Mouse (Mus musculus) retina, postnatal 1 day (tissue): ENCODE measurements around the gene Pard3.
"Not testable (repeated sequence)": the region's sequence is repeated elsewhere in the genome, so short reads cannot be mapped to it uniquely, and the experiment has no call there.

Experiments
- DNase-seq: peaks from one replicate; pipeline ENCODE4 v3.0.0-alpha.2; 2012

Gene Pard3

DNA sequence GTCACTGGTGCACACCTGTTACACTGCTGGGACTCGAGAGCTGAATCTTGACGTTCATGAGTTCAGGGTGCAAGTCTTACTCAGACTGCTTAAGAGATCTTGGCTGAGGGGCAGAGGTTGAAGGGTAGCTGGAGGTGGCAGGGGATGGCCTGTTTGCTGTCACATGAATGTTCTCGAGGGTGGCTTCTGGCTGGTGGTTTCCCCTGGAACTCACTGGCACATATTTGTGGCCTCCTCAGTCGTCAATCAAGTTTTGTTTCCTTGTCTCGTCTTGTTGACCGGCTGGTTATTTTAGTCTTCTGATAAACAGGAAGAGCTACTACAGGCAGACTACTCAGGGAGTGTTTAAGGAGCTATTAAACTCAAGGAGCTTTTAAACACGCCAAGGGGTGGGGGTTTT, 79.9 kb downstream of the Pard3 start:
- DNase-seq: no peak

- DNase-seq: no peak
These were observed 80.9 kb downstream of the Pard3 start for GRCm38 (mm10) chr8:127144562-127144961.

DNA sequence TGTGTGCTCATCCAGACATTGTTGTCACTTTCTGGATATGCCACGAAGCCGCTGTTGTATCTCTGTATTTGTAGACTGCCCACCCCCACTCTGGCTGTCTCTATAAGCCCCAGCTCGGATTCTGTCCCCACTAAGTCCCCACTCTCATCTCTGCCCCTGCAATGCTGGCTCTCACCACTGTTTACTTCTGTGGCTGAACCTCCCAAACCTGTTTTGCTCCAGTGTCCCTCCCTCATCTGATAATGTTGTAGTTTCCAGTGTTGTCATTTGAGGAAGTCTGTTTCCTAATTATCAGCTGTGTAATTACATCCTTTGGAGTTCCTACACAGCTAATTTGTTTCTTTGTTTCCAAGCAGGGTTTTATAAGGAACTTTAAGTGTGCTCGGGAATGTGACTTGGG, 81.4 kb downstream of the Pard3 start:
- no peak for DNase-seq

GRCm38 (mm10) chr8:127146055-127146454, 82.4 kb downstream of the Pard3 start:
- no peak for DNase-seq

DNA sequence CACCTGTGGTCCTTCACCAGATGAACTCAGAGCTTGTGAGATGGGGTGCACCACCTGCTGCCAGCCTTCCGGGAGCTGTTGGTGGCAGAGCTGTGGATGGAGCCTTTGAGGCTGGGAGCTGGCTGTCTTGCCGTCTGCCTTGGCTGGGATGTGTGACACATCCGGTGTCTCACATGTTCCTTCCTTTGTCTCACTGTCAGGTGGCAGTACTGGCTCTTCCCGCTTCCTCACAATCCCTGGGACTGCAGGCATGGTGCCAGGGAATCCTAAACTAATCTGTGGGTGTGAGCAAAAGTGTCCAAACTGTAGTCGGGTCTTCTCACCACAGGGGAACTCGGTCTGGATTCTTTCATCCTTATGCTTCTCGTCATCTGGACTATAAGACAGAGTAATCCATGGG, 85.1 kb downstream of the Pard3 start:
- DNase-seq: no peak

DNA sequence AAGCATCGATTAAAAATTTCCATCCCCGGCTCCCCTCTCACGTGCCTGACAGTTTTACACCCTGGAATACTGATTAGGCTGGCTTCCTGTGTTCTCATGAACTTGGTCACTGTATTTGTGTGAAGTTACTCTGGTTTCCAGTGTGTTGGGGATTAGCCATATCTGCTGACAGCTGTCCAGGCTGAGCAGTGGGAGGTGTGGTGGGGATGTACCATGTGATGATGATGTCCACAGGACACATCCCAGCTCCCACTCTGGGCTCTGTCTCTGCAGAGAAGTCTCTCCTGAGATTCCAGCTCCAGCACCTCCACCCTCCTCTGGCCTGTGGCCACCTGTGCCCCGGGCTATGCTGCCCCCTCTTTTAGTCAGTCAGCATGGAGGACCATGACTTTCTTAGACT, 87.0 kb downstream of the Pard3 start:
- DNase-seq: no peak

DNA sequence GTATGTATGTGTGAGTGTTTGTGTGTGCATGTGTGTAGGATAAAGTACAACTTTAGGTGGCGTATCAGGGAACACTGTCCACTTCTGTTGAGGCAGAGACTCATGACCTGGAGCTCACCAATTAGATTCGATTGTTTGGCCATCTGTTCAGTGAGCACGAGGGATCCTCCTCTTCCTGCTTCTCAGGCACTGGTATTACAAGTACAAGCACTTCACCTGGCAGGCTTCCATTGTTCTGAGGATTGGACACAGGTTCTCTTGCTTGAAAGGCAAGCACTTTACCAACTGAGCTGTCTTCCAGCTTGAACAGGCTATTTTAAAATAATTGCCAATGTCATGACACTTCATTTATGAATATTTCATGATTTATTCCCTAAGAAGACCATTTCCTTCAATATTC, 88.0 kb downstream of the Pard3 start:
- peak; percentile 19 for DNase-seq

DNA sequence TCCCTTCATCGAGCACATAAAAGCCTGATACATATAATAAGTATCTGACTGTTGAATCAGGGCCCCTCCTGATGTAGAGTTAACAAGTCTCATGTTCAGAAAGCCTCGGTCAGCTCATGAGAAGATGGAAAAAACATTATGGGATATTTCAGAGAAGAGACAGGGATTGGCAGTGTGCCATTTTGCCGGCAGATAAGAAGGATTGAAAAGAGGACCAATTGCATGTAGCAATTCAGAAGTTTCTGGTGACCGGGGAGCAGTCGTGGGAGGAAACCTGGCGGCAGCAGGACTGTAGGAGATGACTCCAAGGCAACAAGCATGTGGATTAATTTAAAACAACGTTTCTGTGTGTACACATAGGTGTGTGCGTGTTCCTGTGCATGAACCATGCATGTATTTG, 93.4 kb downstream of the Pard3 start:
- DNase-seq: no peak

DNA sequence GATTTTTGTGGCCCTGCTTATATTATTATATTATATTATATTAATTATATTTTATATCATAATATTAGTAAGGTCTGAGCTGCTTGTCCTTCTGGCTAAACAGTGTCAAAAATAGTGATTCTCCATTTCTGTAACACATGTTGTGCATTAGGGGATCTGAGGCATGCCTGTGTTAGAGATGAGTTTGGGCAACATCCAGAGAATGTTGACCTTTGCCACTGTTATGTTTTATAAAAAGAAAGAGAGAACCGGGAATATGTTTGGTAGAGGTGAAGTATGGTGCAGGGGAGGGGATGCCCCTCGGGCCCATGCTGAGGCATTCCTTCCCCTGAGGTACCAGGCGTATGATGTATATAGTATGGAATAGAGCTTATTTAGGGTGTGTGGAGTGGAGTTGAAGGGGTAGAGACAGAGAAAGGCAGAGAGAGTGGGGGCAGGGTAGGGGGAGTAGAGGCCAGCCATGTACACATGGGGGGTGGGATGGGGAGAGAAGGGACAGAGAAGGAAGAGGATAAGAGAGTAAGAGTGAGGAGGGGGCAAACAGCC, 95.8 kb downstream of the Pard3 start:
- no peak for DNase-seq

DNA sequence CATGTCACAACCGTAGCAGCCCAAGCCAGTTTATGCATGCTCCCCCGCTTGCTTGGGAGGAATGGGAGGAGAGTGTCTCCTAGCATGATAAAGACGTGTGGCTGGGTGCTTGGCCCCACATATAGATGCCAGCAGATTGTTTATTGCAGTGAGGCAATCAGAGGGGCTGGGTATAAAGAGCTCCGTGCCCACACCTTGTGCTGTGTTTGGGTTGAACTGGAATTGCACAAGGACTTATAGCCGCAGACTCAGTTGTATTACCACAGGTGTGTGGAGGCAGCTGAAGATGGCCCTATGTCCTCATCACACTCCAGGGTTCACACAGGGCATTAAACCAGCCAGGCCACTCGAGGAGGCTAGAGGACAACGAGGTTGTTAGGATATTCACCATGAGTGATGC, 98.2 kb downstream of the Pard3 start:
- DNase-seq: no peak

DNA sequence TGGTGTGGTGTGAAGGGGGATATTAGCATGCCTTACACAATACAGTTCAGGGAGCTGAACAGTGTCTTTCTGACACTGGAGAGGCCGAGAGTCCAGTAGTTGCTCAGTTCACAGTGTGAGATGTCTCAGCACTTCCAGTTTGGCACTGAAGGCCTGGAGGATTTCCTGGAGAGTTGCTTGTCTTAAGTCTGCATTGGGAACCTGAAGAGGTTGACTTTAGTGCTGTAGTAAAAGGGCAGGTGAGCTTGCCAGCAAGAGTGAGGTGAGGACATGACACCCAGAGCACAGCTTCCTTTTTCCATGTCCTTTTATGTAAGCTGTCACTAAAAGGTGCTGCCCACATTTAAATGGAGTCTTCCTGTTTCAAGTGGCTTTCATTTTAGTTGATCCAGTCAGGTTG, 99.1 kb downstream of the Pard3 start:
- no peak for DNase-seq

- no peak for DNase-seq
These were observed 100.9 kb downstream of the Pard3 start for GRCm38 (mm10) chr8:127164326-127165280.

DNA sequence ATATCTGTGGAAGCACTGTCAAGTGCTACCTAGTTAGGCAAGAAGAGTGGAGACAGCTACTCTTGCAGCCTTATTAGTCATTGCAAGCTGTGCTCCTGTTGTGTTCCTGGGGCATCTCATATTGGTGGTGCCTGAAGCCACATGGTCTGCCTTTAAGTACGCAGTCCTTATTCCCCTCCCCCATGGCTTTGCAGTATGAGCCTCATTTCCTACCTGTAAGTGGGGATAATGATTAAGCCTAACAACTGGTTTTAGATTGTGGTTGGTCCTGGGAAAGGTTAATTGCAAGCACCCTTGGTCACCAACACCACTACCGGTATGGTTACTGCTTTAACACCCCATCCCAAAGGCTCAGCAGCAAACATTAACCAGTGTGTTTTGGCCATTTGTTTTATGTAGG, 104.8 kb downstream of the Pard3 start:
- DNase-seq: no peak

- DNase-seq: no peak
These were observed 105.7 kb downstream of the Pard3 start for GRCm38 (mm10) chr8:127169361-127169760.

- DNase-seq: not testable (repeated sequence)
These were observed 106.7 kb downstream of the Pard3 start for GRCm38 (mm10) chr8:127170372-127170771.

DNA sequence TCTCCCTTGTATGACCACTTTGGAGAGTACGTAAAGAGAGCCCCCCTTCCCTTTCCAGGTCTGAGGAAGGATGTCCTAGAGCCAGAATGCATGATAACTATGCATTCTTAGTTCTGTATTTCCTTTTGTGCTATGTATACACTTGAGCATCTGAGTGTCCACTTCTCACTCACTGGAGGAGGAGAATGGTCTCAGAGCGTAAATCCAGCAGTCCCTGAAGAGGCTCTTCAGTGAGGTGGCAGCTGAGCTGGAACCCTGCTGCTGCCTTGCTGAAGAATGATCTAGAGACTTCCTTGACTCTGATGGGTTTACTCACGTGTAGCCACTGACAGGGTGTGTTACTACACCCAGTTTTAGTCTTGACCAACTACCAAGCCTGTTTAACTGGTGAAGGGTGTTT, 107.2 kb downstream of the Pard3 start:
- DNase-seq: no peak

- no peak for DNase-seq
These were observed 109.8 kb downstream of the Pard3 start for GRCm38 (mm10) chr8:127173483-127173882.

DNA sequence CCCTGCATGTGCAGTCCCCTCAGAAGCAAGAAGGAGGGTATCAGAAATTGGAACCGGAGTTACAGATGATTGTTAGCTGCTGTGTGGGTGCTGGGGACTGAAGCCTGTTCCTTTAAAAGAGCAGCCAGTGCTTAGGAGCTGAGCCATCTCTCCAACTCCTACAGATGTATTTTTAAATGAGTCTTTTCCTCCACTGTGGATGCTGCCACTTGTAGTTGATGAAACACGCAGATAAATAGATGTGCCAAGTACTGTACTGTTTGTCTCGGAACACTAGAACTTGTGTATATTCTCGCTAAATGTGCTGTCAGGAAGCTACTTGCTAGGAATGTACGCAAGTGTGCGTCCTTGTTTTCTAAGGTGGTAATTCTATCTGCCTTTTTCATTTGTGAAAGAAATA, 110.7 kb downstream of the Pard3 start:
- no peak for DNase-seq

DNA sequence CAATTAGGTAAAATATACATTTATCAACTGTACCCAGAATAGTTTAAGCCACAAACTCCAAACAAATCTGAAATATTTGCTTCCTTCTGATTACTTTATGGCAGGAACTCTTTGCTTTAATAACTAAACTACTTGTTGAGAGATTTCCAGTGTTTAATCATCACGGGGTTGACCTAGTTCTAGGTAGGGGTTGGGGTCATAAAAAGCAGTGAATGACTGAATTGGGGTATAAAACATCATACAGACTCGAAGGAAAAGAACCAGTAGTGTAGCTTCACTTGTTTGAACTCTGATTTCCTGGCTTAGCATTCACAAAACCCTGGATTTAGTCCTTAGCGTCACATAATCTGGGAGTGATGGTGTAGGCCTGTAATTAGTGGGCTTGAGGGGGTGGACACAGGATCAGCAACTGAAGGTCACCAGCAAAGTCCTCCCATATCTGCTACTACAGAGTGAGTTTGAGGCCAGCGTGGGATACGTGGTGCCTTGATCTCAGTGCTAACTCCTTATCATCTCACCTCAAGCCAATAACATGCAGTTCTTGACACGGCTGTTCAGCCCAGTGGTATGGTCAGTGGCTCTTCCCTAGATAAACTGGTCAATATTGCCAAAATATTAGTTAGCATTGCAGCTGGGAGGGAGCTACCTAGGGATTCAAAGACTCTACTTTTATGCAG, 111.6 kb downstream of the Pard3 start:
- no peak for DNase-seq

DNA sequence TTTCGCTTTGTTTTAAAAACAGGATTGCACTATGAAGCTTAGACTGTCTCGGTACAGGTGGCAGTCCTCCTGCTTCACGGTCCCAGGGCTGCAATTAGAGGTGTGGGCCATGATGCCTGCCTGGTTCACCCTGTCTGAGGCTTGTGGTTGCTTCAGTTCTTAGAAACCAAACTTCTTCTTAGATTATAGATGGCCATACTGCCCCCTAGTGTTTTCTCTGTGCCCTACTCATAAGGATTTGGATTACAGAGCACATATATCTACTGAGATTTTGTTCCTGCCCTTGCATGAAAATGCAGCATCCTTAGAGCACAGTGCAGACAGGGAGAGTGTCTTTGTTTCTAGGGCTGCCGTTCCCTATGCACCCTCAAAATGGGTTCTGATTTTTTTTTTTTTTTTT, 114.9 kb downstream of the Pard3 start:
- DNase-seq: peak; percentile 81

- no peak for DNase-seq
These were observed 117.6 kb downstream of the Pard3 start for GRCm38 (mm10) chr8:127181246-127181645.

DNA sequence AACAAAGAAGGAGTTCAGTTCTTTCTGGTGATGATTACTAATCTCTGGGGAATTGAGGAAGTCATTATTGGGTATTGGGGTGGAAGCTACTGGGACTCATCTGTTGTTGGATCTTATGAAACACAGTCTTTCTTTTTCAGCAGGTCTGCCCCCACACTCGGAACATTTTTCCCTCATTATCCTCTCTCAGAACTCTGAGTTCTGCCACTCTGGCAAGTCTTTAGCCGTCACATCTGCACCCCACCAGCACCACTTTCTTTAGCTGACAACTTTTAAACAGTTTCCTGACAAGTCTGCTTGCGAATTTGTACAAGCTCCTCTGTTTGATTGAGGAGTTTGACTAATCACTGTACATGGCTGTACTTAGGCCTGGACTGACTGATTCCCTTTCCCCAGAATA, 118.4 kb downstream of the Pard3 start:
- no peak for DNase-seq

GRCm38 (mm10) chr8:127183533-127183932, 119.8 kb downstream of the Pard3 start:
- no peak for DNase-seq

GRCm38 (mm10) chr8:127184025-127184424, 120.3 kb downstream of the Pard3 start:
- no peak for DNase-seq
